Mouse (Mus musculus) myocyte (in vitro differentiated cells): ENCODE measurements at regions not wholly inside any gene's neighbourhood (a gene's known extent, or its start where the extent isn't known, plus 50 kb on each side); places are given as distances from the start of the nearest gene placed in this dataset.
"Not testable (repeated sequence)": the region's sequence is repeated elsewhere in the genome, so short reads cannot be mapped to it uniquely, and the experiment has no call there.

Source experiments
- H3K27me3 ChIP-seq: one replicate; pipeline ENCODE4 v1.6.1; 2011; ENCODE audit not compliant: control insufficient read depth, insufficient read depth, insufficient read length
- H3K36me3 ChIP-seq: one replicate; pipeline ENCODE4 v1.6.1; 2011; ENCODE audit not compliant: control insufficient read depth, insufficient read depth
- H3K4me2 ChIP-seq: one replicate; pipeline ENCODE4 v1.6.1; 2011; ENCODE audit warnings: low read depth, control low read depth
- H3K4me3 ChIP-seq: one replicate; pipeline ENCODE4 v1.5.1; 2011; ENCODE audit warnings: mild to moderate bottlenecking, control low read depth, moderate library complexity
- H3K79me2 ChIP-seq: one replicate; pipeline ENCODE4 v1.6.1; 2011; ENCODE audit not compliant: control insufficient read depth, insufficient read depth
- H3ac ChIP-seq: one replicate; pipeline ENCODE4 v1.6.1; 2011; ENCODE audit not compliant: control insufficient read depth, insufficient read length
- CEBPB ChIP-seq: IDR thresholded peaks from 2 replicates; pipeline ENCODE4 v1.6.1; 2011; ENCODE audit warnings: mild to moderate bottlenecking, moderate library complexity; ENCODE audit not compliant: poor library complexity, insufficient read depth, severe bottlenecking
- E2F4 ChIP-seq: IDR thresholded peaks from one replicate; pipeline ENCODE4 v1.6.1; 2011; ENCODE audit warnings: mild to moderate bottlenecking, control low read depth, moderate library complexity; ENCODE audit not compliant: insufficient read depth
- MAX ChIP-seq: IDR thresholded peaks from one replicate; pipeline ENCODE4 v1.6.1; 2011; ENCODE audit warnings: low read depth, mild to moderate bottlenecking, control low read depth
- MYOD1 ChIP-seq, 3 experiments: IDR thresholded peaks; one replicate each; pipeline ENCODE4 v1.6.1; 2011; ENCODE audit warnings: control low read depth in 2 of 3, low read depth in 2 of 3, mild to moderate bottlenecking in 2 of 3, moderate library complexity in 1 of 3; ENCODE audit not compliant: insufficient read length in 2 of 3, control insufficient read depth in 1 of 3
- MYOG ChIP-seq, 3 experiments: IDR thresholded peaks; one replicate each; pipeline ENCODE4 v1.6.1; 2011; ENCODE audit warnings: control low read depth in 2 of 3, low read depth in 2 of 3, mild to moderate bottlenecking in 2 of 3; ENCODE audit not compliant: insufficient read length in 2 of 3, control insufficient read depth in 1 of 3, insufficient read depth in 1 of 3
- POLR2A ChIP-seq: IDR thresholded peaks from one replicate; pipeline ENCODE4 v1.6.1; 2011; ENCODE audit warnings: low read depth, mild to moderate bottlenecking, control low read depth, moderate library complexity; ENCODE audit not compliant: insufficient read length
- POLR2AphosphoS2 ChIP-seq: IDR thresholded peaks from one replicate; pipeline ENCODE4 v1.6.1; 2011; ENCODE audit warnings: low read depth, control low read depth; ENCODE audit not compliant: insufficient read length
- REST ChIP-seq: IDR thresholded peaks from one replicate; pipeline ENCODE4 v1.6.1; 2011; ENCODE audit warnings: mild to moderate bottlenecking, control low read depth, moderate library complexity; ENCODE audit not compliant: insufficient read depth, insufficient read length
- SRF ChIP-seq: IDR thresholded peaks from one replicate; pipeline ENCODE4 v1.6.1; 2011; ENCODE audit warnings: low read depth; ENCODE audit not compliant: control insufficient read depth, insufficient read length
- TCF12 ChIP-seq: IDR thresholded peaks from one replicate; pipeline ENCODE4 v1.6.1; 2011; ENCODE audit warnings: mild to moderate bottlenecking, control low read depth; ENCODE audit not compliant: poor library complexity, insufficient read depth, severe bottlenecking
- TCF3 ChIP-seq: IDR thresholded peaks from one replicate; pipeline ENCODE4 v1.6.1; 2011; ENCODE audit warnings: low read depth, control low read depth; ENCODE audit not compliant: insufficient read length
- USF1 ChIP-seq: IDR thresholded peaks from one replicate; pipeline ENCODE4 v1.6.1; 2011; ENCODE audit warnings: low read depth, mild to moderate bottlenecking, control low read depth, moderate library complexity

DNA sequence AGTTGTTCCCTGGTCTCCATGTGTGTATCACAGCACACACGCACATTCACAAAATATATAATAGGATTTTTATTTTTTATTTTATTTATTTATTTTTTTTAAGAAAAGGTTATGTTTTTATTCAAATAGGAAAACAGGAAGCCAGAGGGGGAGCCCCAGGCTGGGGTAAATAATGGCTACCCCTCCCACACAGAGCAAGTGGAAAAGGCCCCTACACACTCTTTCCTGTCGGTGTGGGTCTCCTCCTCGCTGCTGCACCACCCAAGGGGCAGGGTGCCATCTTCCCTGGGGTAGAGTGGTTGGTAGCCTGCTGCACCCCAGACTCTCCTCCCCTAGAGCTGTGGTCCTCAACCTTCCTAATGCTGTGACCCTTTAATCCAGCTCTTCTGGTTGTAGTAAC lies 181.6 kb downstream of the Katnal1 start:
- no peaks in the 10 kb centered on the region for H3K36me3 ChIP-seq
- no peak for TF ChIP-seq MAX
- no peak for TF ChIP-seq MYOD1 (IDR thresholded peaks at IDR 0.05; ENCODE audit: control insufficient read depth in 1 of 3, insufficient read length in 2 of 3, low read depth in 2 of 3)
- no peak for TF ChIP-seq CEBPB
- no peak for TF ChIP-seq TCF12
- no peak for TF ChIP-seq E2F4
- no peaks in the 10 kb centered on the region for H3K79me2 ChIP-seq
- H3K4me2 ChIP-seq, result no peak overlapping the region
- no peak overlapping the region for H3ac ChIP-seq
- no peak overlapping the region for H3K4me3 ChIP-seq
- no peaks in the 10 kb centered on the region for H3K27me3 ChIP-seq

DNA sequence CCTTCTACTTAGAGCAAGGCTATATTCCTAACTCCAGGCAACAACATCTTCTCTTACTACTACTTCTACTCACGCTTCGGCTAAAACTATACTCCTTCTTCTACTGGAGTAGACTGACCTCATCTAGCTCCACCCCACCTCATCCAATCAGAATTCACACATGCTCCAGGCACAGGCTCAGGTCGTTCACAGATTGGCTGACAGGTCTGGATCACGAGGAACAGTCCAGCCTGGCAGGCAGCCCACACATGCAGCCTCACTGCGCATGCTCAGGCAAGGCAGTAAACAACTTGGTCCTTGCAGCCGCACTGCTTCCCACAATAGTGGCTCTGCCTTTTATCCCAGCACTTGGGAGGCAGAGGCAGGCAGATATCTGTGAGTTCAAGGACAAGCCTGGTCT lies 182.4 kb downstream of the Katnal1 start:
- not testable (repeated sequence) for H3K27me3 ChIP-seq, H3K36me3 ChIP-seq, H3ac ChIP-seq, H3K4me2 ChIP-seq, H3K4me3 ChIP-seq, H3K79me2 ChIP-seq

DNA sequence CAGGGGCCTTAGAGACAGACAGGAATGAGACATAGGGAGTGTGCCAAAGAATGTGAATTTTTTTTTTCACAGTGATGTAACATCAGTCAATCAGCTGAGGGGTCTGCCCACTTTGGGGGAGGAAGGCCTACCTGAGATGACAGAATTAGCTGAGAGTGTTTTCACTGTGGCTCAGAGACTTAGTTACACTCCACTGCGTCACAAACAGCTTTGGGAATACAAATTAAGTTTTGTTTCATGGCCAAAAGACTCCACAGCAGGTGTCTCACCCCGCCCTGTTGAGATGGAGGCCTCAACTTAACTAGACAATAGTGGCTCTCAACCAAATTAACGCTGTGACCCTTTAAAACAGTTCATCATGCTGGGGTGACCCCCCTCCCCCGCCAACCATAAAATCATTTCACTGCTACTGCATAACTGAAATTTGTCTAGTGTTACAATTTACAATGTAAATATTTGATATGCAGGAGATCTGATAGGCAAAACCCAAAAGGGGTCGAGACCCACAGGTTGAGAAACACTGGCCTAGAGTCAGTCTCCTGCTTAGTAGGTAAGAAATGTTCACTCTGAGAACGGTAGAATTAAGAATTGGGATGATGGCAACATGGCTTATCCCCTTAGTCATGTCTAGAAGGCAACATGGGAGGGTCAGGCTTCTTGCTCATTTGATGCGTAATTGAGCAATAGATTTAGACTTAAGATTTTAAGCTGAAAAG lies 184.3 kb downstream of the Katnal1 start:
- H3K4me2 ChIP-seq, result no peak overlapping the region
- no peaks in the 10 kb centered on the region for H3K36me3 ChIP-seq
- no peaks in the 10 kb centered on the region for H3K27me3 ChIP-seq
- H3K4me3 ChIP-seq, result no peak overlapping the region
- TF ChIP-seq POLR2AphosphoS2 (no peak), TCF3 (no peak), POLR2A (no peak), E2F4 (no peak), MAX (no peak)
- no peak overlapping the region for H3ac ChIP-seq
- H3K79me2 ChIP-seq, result no peaks in the 10 kb centered on the region

DNA sequence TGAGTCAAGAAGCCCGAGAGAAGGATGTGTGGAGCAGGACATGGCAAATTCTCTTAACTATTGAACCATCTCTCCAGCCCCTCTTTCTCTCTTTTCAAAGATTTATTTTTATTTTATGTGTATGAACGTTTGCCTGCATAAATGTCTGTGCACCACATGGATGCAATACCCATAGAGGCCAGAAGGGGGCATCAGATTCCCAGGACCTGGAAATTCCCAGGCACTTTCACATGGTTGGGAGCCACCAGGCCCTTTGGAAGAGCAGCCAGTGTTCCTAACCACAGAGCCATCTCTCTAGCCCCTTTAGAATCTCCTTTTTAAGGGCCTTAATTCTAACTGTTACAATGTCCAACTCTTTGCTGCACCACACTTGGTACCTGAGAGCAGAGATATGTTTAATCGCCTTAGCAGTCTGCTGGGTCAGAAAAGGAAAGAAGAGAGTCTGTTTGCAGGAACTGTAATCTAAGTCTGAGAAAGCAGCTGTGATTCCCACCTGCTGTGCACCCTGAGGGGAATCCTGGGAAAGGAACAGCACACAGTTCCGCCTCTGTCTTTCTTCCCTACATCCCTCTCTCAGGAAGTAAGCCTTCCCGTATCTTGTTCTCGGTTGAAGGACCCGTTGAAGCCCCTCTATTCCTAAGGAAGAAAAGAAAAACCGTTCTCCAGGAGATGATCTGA lies 186.8 kb downstream of the Katnal1 start:
- no peak overlapping the region for H3ac ChIP-seq
- H3K79me2 ChIP-seq, result no peaks in the 10 kb centered on the region
- H3K4me2 ChIP-seq, result no peak overlapping the region
- H3K27me3 ChIP-seq, result no peaks in the 10 kb centered on the region
- no peaks in the 10 kb centered on the region for H3K36me3 ChIP-seq
- TF ChIP-seq TCF12, result no peak
- TF ChIP-seq CEBPB, result no peak
- no peak for TF ChIP-seq USF1
- no peak for TF ChIP-seq MYOG (IDR thresholded peaks at IDR 0.05; ENCODE audit: control insufficient read depth in 1 of 3, insufficient read depth in 1 of 3, insufficient read length in 2 of 3, low read depth in 2 of 3)
- TF ChIP-seq MAX, result no peak
- TF ChIP-seq POLR2A, result no peak
- no peak for TF ChIP-seq REST
- no peak for TF ChIP-seq SRF
- TF ChIP-seq MYOD1 (IDR thresholded peaks at IDR 0.05; ENCODE audit: control insufficient read depth in 1 of 3, insufficient read length in 2 of 3, low read depth in 2 of 3), result no peak
- TF ChIP-seq E2F4, result no peak
- no peak for TF ChIP-seq TCF3
- no peak for TF ChIP-seq POLR2AphosphoS2
- no peak overlapping the region for H3K4me3 ChIP-seq

DNA sequence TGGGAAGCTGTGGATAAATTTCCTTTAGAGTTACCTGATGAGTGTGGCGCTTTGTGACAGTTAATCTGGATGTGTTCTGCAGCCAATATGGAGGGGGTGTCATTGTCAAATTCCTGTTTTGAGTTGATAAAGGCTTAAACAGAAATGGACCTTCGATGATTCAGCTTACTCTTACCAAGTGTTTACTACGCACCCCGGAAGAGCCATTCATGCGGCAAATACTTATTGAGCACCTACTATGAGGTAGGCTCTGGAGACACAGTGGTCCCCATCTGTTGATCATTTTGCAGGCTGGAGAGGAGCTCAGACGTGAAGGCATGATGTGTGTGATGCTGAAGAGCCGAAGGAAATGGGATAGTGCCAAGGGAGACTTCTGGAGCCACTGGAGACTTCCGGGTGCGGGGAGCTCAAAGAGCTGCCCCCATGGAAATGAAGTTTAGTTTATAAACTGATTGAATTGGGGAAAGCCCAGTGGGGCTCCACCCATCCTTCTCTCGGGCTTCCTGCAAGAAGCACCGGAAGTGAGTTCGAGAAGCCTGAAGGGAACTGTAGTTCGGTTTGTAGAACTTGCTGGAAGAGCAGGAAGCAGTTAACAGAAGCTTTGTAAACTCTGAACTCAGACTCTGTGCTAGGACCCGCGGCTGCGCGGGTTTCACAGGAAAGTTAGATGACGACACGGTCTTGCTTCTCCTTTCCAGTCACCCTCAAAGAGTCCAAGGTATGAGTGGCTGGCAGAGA lies 187.7 kb downstream of the Katnal1 start:
- Histone ChIP-seq H3K36me3 (no peaks in the 10 kb centered on the region), H3ac (no peak overlapping the region), H3K27me3 (no peaks in the 10 kb centered on the region), H3K79me2 (no peaks in the 10 kb centered on the region), H3K4me2 (no peak overlapping the region), H3K4me3 (no peak overlapping the region)
- TF ChIP-seq TCF12, result no peak
- TF ChIP-seq USF1, result no peak
- no peak for TF ChIP-seq POLR2A
- TF ChIP-seq MYOG (IDR thresholded peaks at IDR 0.05; ENCODE audit: control insufficient read depth in 1 of 3, insufficient read depth in 1 of 3, insufficient read length in 2 of 3, low read depth in 2 of 3), result no peak
- TF ChIP-seq E2F4, result no peak
- no peak for TF ChIP-seq TCF3
- no peak for TF ChIP-seq MAX
